Mouse (Mus musculus) MEL (cell line): ENCODE measurements around the gene Flnb. TPM values are rescaled to one million over a fixed set of nuclear protein-coding genes. Genes with fewer than 3 reads are reported as not detected.

ENCODE experiments used
- DNase-seq: peaks from one replicate; pipeline ENCODE4 v3.0.0; 2011; ENCODE audit warnings: low read depth, low spot score
- H3K27ac ChIP-seq: 2 replicates; pipeline ENCODE4 v1.5.1; 2012; ENCODE audit warnings: low read depth, mild to moderate bottlenecking, control low read depth, low read length, moderate library complexity; ENCODE audit not compliant: control insufficient read depth
- H3K27me3 ChIP-seq, 2 experiments: fragments of 150-350 bp in 1 of 2; sonication (generic) in 1 of 2; 2 replicates each; pipeline ENCODE4 v1.6.1; 2012; ENCODE audit warnings: low read length in 2 of 2, mild to moderate bottlenecking in 2 of 2, improper control_type of control experiment in 1 of 2, moderate library complexity in 1 of 2; ENCODE audit not compliant: insufficient read depth in 2 of 2, control insufficient read depth in 1 of 2
- H3K36me3 ChIP-seq, 2 experiments: 2 replicates each; pipeline ENCODE4 v1.6.1; 2012 to 2014; ENCODE audit warnings: low read length in 2 of 2, improper control_type of control experiment in 1 of 2, inconsistent platforms in 1 of 2, mild to moderate bottlenecking in 1 of 2; ENCODE audit not compliant: insufficient read depth in 2 of 2, control insufficient read depth in 1 of 2
- H3K4me1 ChIP-seq, 2 experiments: fragments of 150-350 bp in 1 of 2; sonication (generic) in 1 of 2; 2 replicates each; pipeline ENCODE4 v1.6.1; 2012; ENCODE audit warnings: low read length in 2 of 2, improper control_type of control experiment in 1 of 2, mild to moderate bottlenecking in 1 of 2; ENCODE audit not compliant: insufficient read depth in 2 of 2, control insufficient read depth in 1 of 2
- H3K4me3 ChIP-seq, 2 experiments: fragments of 150-350 bp in 1 of 2; sonication (generic) in 1 of 2; 2 replicates each; pipeline ENCODE4 v1.5.1; 2012; ENCODE audit warnings: low read depth in 2 of 2, low read length in 2 of 2, mild to moderate bottlenecking in 2 of 2, moderate library complexity in 2 of 2, control low read depth in 1 of 2, improper control_type of control experiment in 1 of 2; ENCODE audit not compliant: control insufficient read depth in 1 of 2, insufficient read depth in 1 of 2
- H3K79me2 ChIP-seq: 2 replicates; pipeline ENCODE4 v1.6.1; 2012; ENCODE audit warnings: mild to moderate bottlenecking, low read length, moderate library complexity; ENCODE audit not compliant: control insufficient read depth, poor library complexity, insufficient read depth
- H3K9ac ChIP-seq: 2 replicates; pipeline ENCODE4 v1.6.1; 2012; ENCODE audit warnings: low read depth, mild to moderate bottlenecking, control low read depth, low read length, moderate library complexity; ENCODE audit not compliant: control insufficient read depth, poor library complexity, severe bottlenecking
- H3K9me3 ChIP-seq: fragments of 150-350 bp; sonication (generic); replicated peaks from 2 replicates; pipeline ENCODE4 v1.6.1; 2012; ENCODE audit warnings: mild to moderate bottlenecking, low read length, improper control_type of control experiment, moderate library complexity; ENCODE audit not compliant: insufficient read depth
- BHLHE40 ChIP-seq: IDR thresholded peaks from 2 replicates; pipeline ENCODE4 v1.6.1; 2012; ENCODE audit warnings: low read depth, mild to moderate bottlenecking, inconsistent platforms, low read length, improper control_type of control experiment, borderline replicate concordance
- CHD1 ChIP-seq: IDR thresholded peaks from 2 replicates; pipeline ENCODE4 v1.6.1; 2012; ENCODE audit warnings: low read depth, mild to moderate bottlenecking, inconsistent platforms, low read length, improper control_type of control experiment
- CHD2 ChIP-seq: IDR thresholded peaks from 2 replicates; pipeline ENCODE4 v1.6.1; 2011; ENCODE audit warnings: low read length, improper control_type of control experiment
- CTCF ChIP-seq, 3 experiments: IDR thresholded peaks in 2 of 3; conservative IDR thresholded peaks in 1 of 3; 2 replicates each; pipeline ENCODE4 v1.5.1; 2011 to 2012; ENCODE audit warnings: low read length in 3 of 3, low read depth in 2 of 3, mild to moderate bottlenecking in 2 of 3, improper control_type of control experiment in 1 of 3, inconsistent platforms in 1 of 3, mixed read lengths in 1 of 3, moderate library complexity in 1 of 3; ENCODE audit not compliant: control insufficient read depth in 1 of 3, insufficient read depth in 1 of 3, poor library complexity in 1 of 3, severe bottlenecking in 1 of 3
- EP300 ChIP-seq, 2 experiments: IDR thresholded peaks; 2 replicates each; pipeline ENCODE4 v1.6.1; 2011; ENCODE audit warnings: improper control_type of control experiment in 2 of 2, low read length in 2 of 2, low read depth in 1 of 2, mild to moderate bottlenecking in 1 of 2
- JUND ChIP-seq: IDR thresholded peaks from 2 replicates; pipeline ENCODE4 v1.6.1; 2011; ENCODE audit warnings: low read depth, mild to moderate bottlenecking, improper control_type of control experiment, low read length
- MAZ ChIP-seq: IDR thresholded peaks from 2 replicates; pipeline ENCODE4 v1.6.1; 2012; ENCODE audit warnings: low read depth, mild to moderate bottlenecking, inconsistent platforms, low read length, improper control_type of control experiment
- MEF2A ChIP-seq: IDR thresholded peaks from 2 replicates; pipeline ENCODE4 v1.6.1; 2014; ENCODE audit warnings: low read depth, mild to moderate bottlenecking, inconsistent platforms, low read length, improper control_type of control experiment; ENCODE audit not compliant: poor library complexity, insufficient replicate concordance, severe bottlenecking; ENCODE audit errors: extremely low read depth
- MXI1 ChIP-seq: IDR thresholded peaks from 2 replicates; pipeline ENCODE4 v1.6.1; 2011; ENCODE audit warnings: mild to moderate bottlenecking, low read depth, low read length, improper control_type of control experiment
- NELFE ChIP-seq: IDR thresholded peaks from 2 replicates; pipeline ENCODE4 v1.6.1; 2011; ENCODE audit warnings: low read depth, low read length, improper control_type of control experiment
- POLR2A ChIP-seq, 2 experiments: IDR thresholded peaks; 2 replicates each; pipeline ENCODE4 v1.6.1; 2011 to 2012; ENCODE audit warnings: low read length in 2 of 2, mild to moderate bottlenecking in 2 of 2, control low read depth in 1 of 2, improper control_type of control experiment in 1 of 2, low read depth in 1 of 2, moderate library complexity in 1 of 2; ENCODE audit not compliant: control insufficient read depth in 1 of 2, insufficient read depth in 1 of 2, poor library complexity in 1 of 2
- POLR2AphosphoS5 ChIP-seq: IDR thresholded peaks from 2 replicates; pipeline ENCODE4 v1.6.1; 2012; ENCODE audit warnings: low read depth, borderline replicate concordance, mild to moderate bottlenecking, inconsistent platforms, low read length, moderate library complexity, mixed read lengths
- RCOR1 ChIP-seq: IDR thresholded peaks from 2 replicates; pipeline ENCODE4 v1.6.1; 2012; ENCODE audit warnings: low read depth, mild to moderate bottlenecking, inconsistent platforms, low read length, improper control_type of control experiment
- SMC3 ChIP-seq: IDR thresholded peaks from 2 replicates; pipeline ENCODE4 v1.6.1; 2011; ENCODE audit warnings: low read depth, low read length, improper control_type of control experiment
- TCF12 ChIP-seq: IDR thresholded peaks from 2 replicates; pipeline ENCODE4 v1.6.1; 2014; ENCODE audit warnings: low read depth, mild to moderate bottlenecking, inconsistent platforms, low read length, improper control_type of control experiment, moderate library complexity
- UBTF ChIP-seq: IDR thresholded peaks from 2 replicates; pipeline ENCODE4 v1.6.1; 2012; ENCODE audit warnings: low read depth, mild to moderate bottlenecking, inconsistent platforms, low read length, improper control_type of control experiment, moderate library complexity, borderline replicate concordance; ENCODE audit not compliant: insufficient read depth
- USF1 ChIP-seq: IDR thresholded peaks from 2 replicates; pipeline ENCODE4 v1.6.1; 2014; ENCODE audit warnings: low read depth, mild to moderate bottlenecking, inconsistent platforms, low read length, improper control_type of control experiment, moderate library complexity
- ZC3H11A ChIP-seq: IDR thresholded peaks from 2 replicates; pipeline ENCODE4 v1.6.1; 2012; ENCODE audit warnings: low read depth, mild to moderate bottlenecking, inconsistent platforms, low read length, improper control_type of control experiment
- ZKSCAN1 ChIP-seq: IDR thresholded peaks from 2 replicates; pipeline ENCODE4 v1.6.1; 2012; ENCODE audit warnings: low read depth, mild to moderate bottlenecking, inconsistent platforms, low read length, improper control_type of control experiment, moderate library complexity
- ZMIZ1 ChIP-seq: IDR thresholded peaks from 2 replicates; pipeline ENCODE4 v1.6.1; 2012; ENCODE audit warnings: low read depth, mild to moderate bottlenecking, inconsistent platforms, low read length, improper control_type of control experiment, moderate library complexity
- ZNF384 ChIP-seq: IDR thresholded peaks from 2 replicates; pipeline ENCODE4 v1.6.1; 2012; ENCODE audit warnings: low read depth, mild to moderate bottlenecking, inconsistent platforms, low read length, improper control_type of control experiment
- polyA plus RNA-seq, 2 experiments: library from polyadenylated mRNA; stranded (reverse) in 1 of 2; unstranded in 1 of 2; fragments of >175 nt in 1 of 2; fragments of >200 nt in 1 of 2; gene quantifications; 2 replicates each; pipeline versions ENCODE4 v1.2.1 to v1.2.4; 2012; ENCODE audit warnings: low replicate concordance in 2 of 2, low read depth in 1 of 2; ENCODE audit not compliant: insufficient read length in 2 of 2, insufficient read depth in 1 of 2, missing spikeins in 1 of 2
- total RNA-seq: library from RNA; depleted of rRNA; stranded (reverse); fragments of 300-350 nt; gene quantifications from 2 replicates; pipeline ENCODE4 v1.2.3, GENCODE M21; 2012

Gene Flnb
- total and polyA plus RNA-seq, 3 experiments: 1.0 to 3.1 TPM; not detected in 1

DNA sequence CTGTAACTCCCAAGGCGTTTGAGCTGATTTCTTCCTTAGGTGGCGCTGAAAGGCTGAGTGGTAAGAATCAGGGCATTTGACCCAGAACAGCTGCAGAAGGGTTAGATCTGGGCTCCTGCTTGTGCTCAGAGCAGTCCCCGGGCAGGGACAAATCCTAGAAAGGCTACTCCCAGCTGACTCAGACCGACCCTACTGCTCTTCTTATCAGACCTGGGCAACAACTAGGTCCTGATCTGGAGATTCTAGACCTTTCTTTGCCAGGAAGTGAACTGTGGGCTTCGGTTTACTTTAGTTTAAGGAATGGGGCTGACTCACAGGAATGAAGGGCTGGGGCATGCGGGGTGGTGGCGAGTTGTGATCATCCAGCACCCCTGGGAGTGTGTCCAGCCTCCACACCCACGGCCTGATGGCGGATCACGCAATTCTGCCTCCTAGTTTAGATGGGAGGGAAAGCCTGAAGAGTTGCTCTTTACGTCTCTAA is 9.2 kb upstream of the Flnb start:
- no peaks in the 10 kb centered on the region; a peak in 1 of 4 replicates for H3K27me3 ChIP-seq
- peaks cover 0 to 2% of the 10 kb centered on the region in 2 experiments; a peak in 1 of 4 replicates for H3K4me1 ChIP-seq
- no peak overlapping the region for H3K4me3 ChIP-seq
- H3K27ac ChIP-seq: no peak overlapping the region
- H3K9me3 ChIP-seq: no peaks in the 10 kb centered on the region
- no peaks in the 10 kb centered on the region for H3K36me3 ChIP-seq
- no peak overlapping the region for H3K9ac ChIP-seq
- DNase-seq: no peak
- no peaks in the 10 kb centered on the region for H3K79me2 ChIP-seq
- TF ChIP-seq CTCF (IDR thresholded peaks at IDR 0.05 in 2 of 3, conservative IDR thresholded peaks at IDR 0.05 in 1 of 3; ENCODE audit: control insufficient read depth in 1 of 3, insufficient read depth in 1 of 3, low read depth in 2 of 3, low read length in 3 of 3, poor library complexity in 1 of 3, severe bottlenecking in 1 of 3) (peak in 1 of 3 experiments; percentile 4; a peak in 1 of 6 replicates), TCF12 (no peak), MAZ (no peak), BHLHE40 (no peak)
- TF ChIP-seq, all 39 proteins: peak for 1

DNA sequence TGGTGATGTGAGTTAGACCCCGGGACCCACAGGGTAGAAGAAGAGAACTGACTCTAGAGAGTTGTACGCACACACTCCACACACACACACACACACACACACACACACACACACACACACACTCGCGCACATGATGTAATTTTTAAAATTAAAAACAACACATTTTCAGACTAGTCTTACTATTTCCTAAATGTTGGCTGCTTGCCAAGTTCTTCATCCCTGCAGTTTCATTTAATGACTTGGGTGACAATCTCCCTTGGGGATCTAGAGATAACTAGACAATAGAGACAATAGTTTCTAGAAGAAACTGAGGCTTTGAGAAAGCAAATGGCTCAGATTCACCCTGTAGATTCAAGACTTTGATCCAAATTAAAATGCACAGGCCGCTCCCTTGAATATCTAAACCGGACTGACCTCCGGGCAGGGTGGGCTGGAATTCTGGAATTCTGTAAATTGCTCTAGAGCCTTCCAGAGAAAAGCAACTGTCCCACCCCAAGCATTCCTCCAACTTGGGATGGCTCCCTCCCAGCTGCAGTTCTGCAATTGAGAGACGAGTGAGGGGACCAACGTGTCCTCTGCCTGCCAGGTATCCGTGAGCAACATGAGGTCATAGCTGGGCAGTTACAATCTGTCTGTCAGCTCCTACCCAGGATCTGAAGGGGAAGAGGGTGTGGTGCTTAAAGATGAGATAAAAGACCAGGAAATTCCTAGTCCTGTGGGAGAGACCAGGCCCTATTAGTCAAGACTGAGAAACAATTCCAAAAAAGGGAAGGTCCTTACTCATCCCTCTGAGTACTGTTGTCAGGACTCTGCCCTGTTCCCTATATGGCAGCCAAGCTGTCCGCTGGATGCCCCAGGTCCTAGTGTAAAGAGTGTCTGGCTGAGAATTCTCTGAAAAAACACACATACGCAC is 8.5 kb upstream of the Flnb start:
- H3K9ac ChIP-seq: no peak overlapping the region
- H3K9me3 ChIP-seq: no peaks in the 10 kb centered on the region
- no peak for DNase-seq
- no peaks in the 10 kb centered on the region for H3K36me3 ChIP-seq
- no peak overlapping the region for H3K4me3 ChIP-seq
- TF ChIP-seq RCOR1 (no peak), POLR2AphosphoS5 (no peak)
- TF ChIP-seq, all 39 proteins: peak for 0
- Histone ChIP-seq H3K79me2 (no peaks in the 10 kb centered on the region), H3K4me1 (peaks cover 0 to 2% of the 10 kb centered on the region in 2 experiments; a peak in 1 of 4 replicates), H3K27me3 (no peaks in the 10 kb centered on the region; a peak in 1 of 4 replicates), H3K27ac (no peak overlapping the region)

- no peaks in the 10 kb centered on the region; a peak in 1 of 4 replicates for H3K27me3 ChIP-seq
These were observed 835 bp downstream of the Flnb start for GRCm38 (mm10) chr14:7818463-7819121.

More at GRCm38 (mm10) chr14:7818463-7819121, 835 bp downstream of the Flnb start:
- H3K9ac ChIP-seq: no peak overlapping the region
- DNase-seq: no peak
- H3K4me1 ChIP-seq: no peaks in the 10 kb centered on the region
- no peaks in the 10 kb centered on the region for H3K9me3 ChIP-seq
- H3K36me3 ChIP-seq: no peaks in the 10 kb centered on the region
- H3K4me3 ChIP-seq: no peak overlapping the region
- TF ChIP-seq MEF2A (no peak), USF1 (no peak), TCF12 (no peak), NELFE (no peak), CHD2 (no peak), CHD1 (no peak), ZC3H11A (no peak), ZNF384 (no peak), CTCF (IDR thresholded peaks at IDR 0.05 in 2 of 3, conservative IDR thresholded peaks at IDR 0.05 in 1 of 3; ENCODE audit: control insufficient read depth in 1 of 3, insufficient read depth in 1 of 3, low read depth in 2 of 3, low read length in 3 of 3, poor library complexity in 1 of 3, severe bottlenecking in 1 of 3) (no peak), ZMIZ1 (no peak), POLR2A (IDR thresholded peaks at IDR 0.05; ENCODE audit: control insufficient read depth in 1 of 2, insufficient read depth in 1 of 2, low read depth in 1 of 2, low read length in 2 of 2, poor library complexity in 1 of 2) (no peak), SMC3 (no peak), ZKSCAN1 (no peak), MXI1 (no peak), UBTF (no peak), EP300 (IDR thresholded peaks at IDR 0.05; ENCODE audit: low read depth in 1 of 2, low read length in 2 of 2) (no peak), JUND (no peak)
- H3K27ac ChIP-seq: no peak overlapping the region
- H3K79me2 ChIP-seq: no peaks in the 10 kb centered on the region
